Mouse (Mus musculus) cortical plate, adult 2 months (tissue): ENCODE measurements around the gene Gm28539. TPM values are rescaled to one million over a fixed set of nuclear protein-coding genes. Genes with fewer than 3 reads are reported as not detected.
A peak's percentile ranks its signal among the peaks of the same experiment; 100 is the strongest.
"Not testable (repeated sequence)": the region's sequence is repeated elsewhere in the genome, so short reads cannot be mapped to it uniquely, and the experiment has no call there.

Source experiments
- H3K27ac ChIP-seq: fragments of 200-500 bp; 2 replicates; pipeline ENCODE4 v1.5.1; 2012; ENCODE audit warnings: low read length, control low read depth, inconsistent platforms; ENCODE audit not compliant: insufficient read depth
- H3K4me1 ChIP-seq: fragments of 200-500 bp; 2 replicates; pipeline ENCODE4 v1.6.1; 2011; ENCODE audit warnings: low read length; ENCODE audit not compliant: control insufficient read depth, insufficient read depth
- H3K4me3 ChIP-seq: fragments of 200-500 bp; 2 replicates; pipeline ENCODE4 v1.5.1; 2011; ENCODE audit warnings: mild to moderate bottlenecking, low read length, control low read depth; ENCODE audit not compliant: insufficient read depth
- CTCF ChIP-seq: fragments of 200-500 bp; IDR thresholded peaks from 2 replicates; pipeline ENCODE4 v1.5.1; 2011; ENCODE audit warnings: mild to moderate bottlenecking, control low read depth, low read length; ENCODE audit not compliant: insufficient read depth; ENCODE audit errors: extremely low read depth
- POLR2A ChIP-seq: fragments of 200-500 bp; IDR thresholded peaks from 2 replicates; pipeline ENCODE4 v1.6.1; 2011; ENCODE audit warnings: mild to moderate bottlenecking, low read length, control low read depth; ENCODE audit not compliant: insufficient read depth; ENCODE audit errors: extremely low read depth
- polyA plus RNA-seq: library from polyadenylated mRNA; depleted of rRNA; stranded (reverse); fragments of >200 nt; gene quantifications from 2 replicates; pipeline ENCODE4 v1.2.3, GENCODE M21; 2012

The Gm28539 gene
- polyA plus RNA-seq, 1 experiment = not detected

DNA sequence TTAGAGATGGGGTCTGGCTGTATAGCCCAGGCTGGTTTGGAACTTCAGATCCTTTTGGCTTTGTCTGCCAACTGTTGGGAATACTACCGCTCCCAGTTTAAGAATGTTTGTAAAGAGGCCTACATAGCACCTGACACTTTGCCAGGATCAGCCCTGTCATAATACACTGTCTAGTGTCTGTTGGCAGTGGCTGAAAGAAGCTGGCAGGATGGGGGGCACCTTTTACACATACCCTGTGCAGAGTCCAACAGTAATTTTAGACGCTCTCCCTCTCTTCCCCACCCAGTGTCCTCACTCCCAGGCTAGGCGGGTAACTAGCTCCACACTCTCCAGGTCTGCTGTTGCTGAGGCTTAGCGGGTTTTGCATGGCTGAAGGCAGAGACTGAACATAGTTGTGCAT, 2.0 kb downstream of the Gm28539 start:
- TF ChIP-seq POLR2A = no peak
- no peak for TF ChIP-seq CTCF
- no peak overlapping the region for H3K27ac ChIP-seq
- H3K4me3 ChIP-seq = no peak overlapping the region
- peaks cover 4% of the 10 kb centered on the region; the same call in 1 of the 2 replicates for H3K4me1 ChIP-seq

DNA sequence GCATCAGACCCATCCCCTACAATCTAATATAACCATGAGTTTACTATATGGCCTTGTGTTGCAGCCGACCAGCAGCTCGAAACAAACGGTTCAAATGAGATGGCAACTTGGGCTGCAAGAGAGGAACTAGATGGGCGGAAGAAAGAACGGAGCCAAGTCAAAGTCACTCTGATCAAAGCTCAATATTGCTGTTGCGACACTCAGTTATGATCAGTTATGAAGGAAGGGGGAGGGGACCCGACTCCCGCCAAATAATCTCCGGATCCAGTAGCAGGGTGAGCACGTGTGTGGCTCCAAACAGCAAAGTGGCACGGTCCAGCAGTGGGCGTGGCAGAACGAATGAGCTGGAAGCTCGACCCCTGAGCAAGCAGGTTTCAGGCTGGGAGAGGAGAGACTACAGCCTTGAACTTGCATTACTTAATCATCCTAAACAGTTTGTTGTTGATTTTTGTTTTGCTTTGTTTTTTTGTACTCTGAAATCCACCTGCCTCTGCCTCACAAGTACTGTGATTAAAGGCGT, 10.0 kb downstream of the Gm28539 start:
- no peak overlapping the region for H3K27ac ChIP-seq
- TF ChIP-seq CTCF (no peak), POLR2A (no peak)
- H3K4me3 ChIP-seq = no peak overlapping the region
- H3K4me1 ChIP-seq = no peaks in the 10 kb centered on the region

DNA sequence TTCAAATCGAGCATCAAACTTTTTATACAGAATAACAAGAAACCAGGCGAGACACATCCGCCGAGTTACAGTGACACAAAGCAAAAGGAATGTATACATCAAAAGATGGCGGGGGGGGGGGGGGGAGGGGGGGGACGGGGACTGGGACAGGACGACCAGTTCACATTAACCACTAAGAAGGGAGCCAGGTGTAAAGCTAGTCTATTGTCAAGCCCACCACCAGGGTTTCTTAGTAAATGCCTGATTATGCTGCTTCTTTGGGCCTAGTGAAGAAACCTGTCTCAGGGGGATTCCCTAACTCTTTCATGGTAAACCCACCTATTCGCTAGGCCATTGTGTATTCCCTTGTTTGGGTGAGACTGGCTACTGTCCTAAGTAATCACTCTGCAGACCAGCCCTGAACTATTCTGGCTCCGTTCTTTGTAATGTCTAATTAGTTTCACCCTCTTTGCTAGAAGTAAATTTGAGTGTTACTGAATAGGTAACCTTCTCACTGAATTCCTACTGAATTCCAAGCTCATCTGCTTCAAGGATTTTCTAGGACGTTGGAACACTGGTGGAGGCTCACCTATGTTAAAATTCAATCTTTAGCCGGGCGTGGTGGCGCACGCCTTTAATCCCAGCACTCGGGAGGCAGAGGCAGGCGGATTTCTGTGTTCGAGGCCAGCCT, 13.3 kb downstream of the Gm28539 start:
- H3K4me1 ChIP-seq, H3K27ac ChIP-seq, H3K4me3 ChIP-seq: not testable (repeated sequence)

DNA sequence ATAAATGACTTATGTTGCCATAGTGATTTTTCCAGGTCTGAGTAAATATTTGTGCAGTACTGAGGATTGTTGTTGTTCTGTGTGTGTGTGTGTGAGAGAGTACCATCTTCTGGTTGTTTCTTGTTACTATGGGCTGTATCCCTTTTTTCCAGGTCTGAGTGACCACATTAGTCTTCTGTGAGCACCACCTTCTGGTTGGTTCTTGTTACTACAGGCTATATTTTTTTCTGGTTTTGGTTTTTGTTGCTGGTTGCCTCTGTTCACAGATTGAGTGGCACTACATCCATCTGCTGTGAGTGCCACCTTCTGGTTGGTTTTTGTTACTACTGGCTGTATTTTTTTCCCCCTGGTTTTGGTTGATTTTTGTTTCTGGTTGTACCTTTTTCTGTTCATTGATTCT, 22.2 kb downstream of the Gm28539 start:
- H3K27ac ChIP-seq = no peak overlapping the region
- TF ChIP-seq CTCF (peak; percentile 25; the same call in 1 of the 2 replicates), POLR2A (no peak)
- no peaks in the 10 kb centered on the region for H3K4me1 ChIP-seq
- H3K4me3 ChIP-seq = no peak overlapping the region

DNA sequence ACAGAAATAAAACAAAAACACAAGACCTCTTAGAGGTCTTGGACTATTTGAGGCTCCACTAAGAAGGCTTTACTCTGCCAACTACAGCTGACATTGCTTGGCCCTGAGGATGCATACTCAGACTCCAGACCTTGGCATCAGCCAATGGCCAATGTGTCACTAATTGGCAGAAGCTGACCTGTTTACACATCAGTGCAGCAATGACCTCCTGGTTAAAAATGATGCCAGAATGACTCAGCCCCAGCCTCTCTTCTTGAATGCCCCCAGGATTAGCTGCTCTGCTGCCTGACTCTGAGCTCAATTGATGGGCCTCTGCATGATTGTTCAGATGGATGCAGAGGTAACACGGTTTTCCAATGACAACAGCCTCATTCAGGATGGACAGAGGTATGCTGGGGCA, 23.8 kb downstream of the Gm28539 start:
- no peak for TF ChIP-seq CTCF
- no peak for TF ChIP-seq POLR2A
- no peak overlapping the region for H3K27ac ChIP-seq
- H3K4me3 ChIP-seq = no peak overlapping the region
- H3K4me1 ChIP-seq = no peaks in the 10 kb centered on the region

DNA sequence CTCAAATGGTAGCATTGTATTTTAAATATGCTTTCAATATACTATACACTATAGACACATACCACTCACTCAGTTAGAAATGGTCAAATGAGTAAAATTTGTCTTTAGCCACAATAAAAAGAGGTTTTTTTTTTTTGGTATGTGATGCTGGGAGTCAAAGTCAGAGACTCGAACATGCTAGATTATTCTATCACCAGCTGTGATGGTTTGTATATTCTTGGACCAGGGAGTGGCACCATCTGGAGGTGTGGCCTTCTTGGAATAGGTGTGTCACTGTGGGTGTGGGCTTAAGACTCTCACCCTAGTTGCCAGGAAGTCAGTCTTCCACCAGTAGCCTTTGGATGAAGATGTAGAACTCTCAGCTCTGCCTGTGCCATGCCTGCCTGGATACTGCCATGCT, 34.1 kb downstream of the Gm28539 start:
- H3K27ac ChIP-seq, H3K4me1 ChIP-seq, H3K4me3 ChIP-seq: not testable (repeated sequence)

DNA sequence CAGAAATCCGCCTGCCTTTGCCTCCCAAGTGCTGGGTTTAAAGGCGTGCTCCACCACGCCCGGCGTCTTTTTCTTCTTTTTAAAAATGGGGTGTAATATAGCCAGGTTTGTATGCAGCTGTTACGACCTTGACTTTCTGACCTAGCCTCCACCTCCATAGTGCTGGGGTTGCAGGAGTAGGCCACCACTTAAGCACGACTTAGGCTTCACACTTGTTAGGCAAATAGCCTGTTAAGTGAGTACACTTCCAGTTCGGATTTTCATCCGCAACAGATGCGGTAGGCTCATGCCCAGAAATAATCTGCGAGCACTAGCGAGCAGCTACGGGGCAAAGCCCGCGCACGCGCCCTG, 39.7 kb downstream of the Gm28539 start:
- peak overlapping the region; percentile 98 for H3K4me3 ChIP-seq
- TF ChIP-seq POLR2A (no peak), CTCF (no peak)
- H3K27ac ChIP-seq = no peak overlapping the region

DNA sequence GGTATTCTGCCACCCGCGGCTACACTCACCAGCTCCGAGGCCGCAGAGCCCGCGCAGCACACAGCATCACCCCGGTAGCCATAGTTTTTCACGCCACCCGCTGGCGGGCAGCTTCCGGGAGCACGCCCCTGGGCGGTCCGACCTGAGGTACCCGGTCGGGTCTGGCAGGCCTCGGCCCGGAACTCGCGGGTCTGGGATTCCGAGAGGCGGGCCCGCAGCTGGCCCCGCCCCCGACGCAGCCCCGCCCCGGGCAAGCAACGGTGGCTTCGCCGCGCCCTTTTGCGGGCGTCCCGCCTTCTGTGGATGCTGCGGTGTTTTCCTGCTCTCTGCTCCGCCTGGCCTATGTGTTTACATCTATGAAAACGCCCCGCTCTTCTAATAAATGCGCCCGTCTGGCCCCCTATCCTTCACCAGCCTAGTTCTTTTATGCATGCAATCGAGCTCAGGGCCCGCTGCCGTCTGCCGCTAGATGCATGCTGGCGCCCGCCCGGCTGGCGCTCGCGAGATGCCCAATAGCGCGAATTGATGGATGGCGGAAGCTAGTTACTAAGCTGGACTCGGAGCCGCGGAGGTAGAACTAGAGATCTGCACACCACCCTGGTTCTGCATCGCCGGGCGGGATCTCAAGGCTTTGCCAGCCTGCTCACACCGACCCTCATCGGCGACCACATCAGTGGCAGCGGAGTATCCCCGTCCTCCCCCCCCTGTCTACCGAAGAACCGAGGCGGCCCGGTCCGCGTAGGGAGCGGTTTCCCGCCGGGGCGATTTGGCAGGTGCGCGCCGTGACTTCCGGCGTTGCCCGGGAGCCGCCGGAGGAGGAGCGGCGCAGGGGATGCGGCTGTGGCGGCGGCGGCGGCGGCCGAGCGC, 40.3 kb downstream of the Gm28539 start, which contains the start of the genes Mrpl40 and Hira:
Gene Mrpl40, minus strand, starts transcription at position 421 of the 867 bp plus-strand sequence.
Gene Hira, plus strand, starts transcription at position 596 of the 867 bp plus-strand sequence.
- TF ChIP-seq POLR2A (peak; percentile 81), CTCF (no peak)
- Histone ChIP-seq H3K27ac (peak within 1 kb of the TSS; percentile 98), H3K4me1 (no peaks in the 10 kb centered on the region; the same call in 1 of the 2 replicates), H3K4me3 (peak within 1 kb of the TSS; percentile 98)

More for the DNA sequence above, 39.7 kb downstream of the Gm28539 start:
- H3K4me1 ChIP-seq = no peaks in the 10 kb centered on the region; the same call in 1 of the 2 replicates

DNA sequence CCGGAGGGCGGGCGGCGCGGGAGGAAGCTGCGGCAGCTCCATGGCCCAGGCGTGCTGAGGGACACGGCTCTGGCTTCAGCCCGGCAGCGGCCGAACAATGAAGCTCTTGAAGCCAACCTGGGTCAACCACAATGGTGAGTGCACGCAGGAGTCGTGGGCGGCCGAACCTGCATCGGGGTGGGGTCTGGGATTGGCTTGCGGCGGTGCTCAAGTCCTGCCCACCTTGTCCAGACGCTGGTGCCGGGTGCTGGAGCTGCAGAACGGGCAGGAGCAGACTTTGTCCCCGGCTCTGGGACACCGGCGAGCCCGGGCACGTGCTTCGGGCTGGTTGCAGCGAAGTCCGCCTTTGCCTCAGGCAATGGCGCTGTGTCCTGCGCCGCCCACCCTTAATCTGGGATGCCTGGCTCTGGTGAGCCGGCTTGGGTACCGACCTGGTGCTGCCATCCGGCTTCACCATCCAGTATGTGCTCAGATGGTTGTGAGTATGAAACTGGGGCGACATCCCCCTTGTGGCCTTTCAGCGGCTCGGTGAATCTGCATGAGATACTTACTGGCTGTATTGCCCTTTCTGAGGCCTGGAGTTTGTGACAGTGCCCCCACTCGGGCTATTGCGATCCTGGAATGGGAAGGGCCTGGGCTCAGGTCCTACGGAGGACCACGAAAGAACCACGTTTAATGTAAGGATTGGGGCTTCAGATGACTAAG, 41.2 kb downstream of the Gm28539 start:
- Histone ChIP-seq H3K27ac (peak overlapping the region; percentile 31; the same call in 1 of the 2 replicates), H3K4me3 (peak overlapping the region; percentile 98), H3K4me1 (no peaks in the 10 kb centered on the region; the same call in 1 of the 2 replicates)
- TF ChIP-seq POLR2A (peak; percentile 30; the same call in 1 of the 2 replicates), CTCF (no peak)
